Mouse (Mus musculus): ENCODE results near the gene Maff.

Maff gene

GRCm38 (mm10) chr15:79330521-79330920, 15.9 kb upstream of the Maff start:
- no peak for DNase-seq

- peak; percentile 96 for DNase-seq
These were observed 13.0 kb upstream of the Maff start for GRCm38 (mm10) chr15:79333409-79333808.

GRCm38 (mm10) chr15:79335061-79335655, 11.3 kb upstream of the Maff start:
- no peak for DNase-seq

- DNase-seq: no peak
These were observed 7.4 kb upstream of the Maff start for GRCm38 (mm10) chr15:79338978-79339377.

- peak; percentile 90 for DNase-seq
These were observed 3.6 kb upstream of the Maff start for GRCm38 (mm10) chr15:79342641-79343337.

GRCm38 (mm10) chr15:79344627-79345026, 1.8 kb upstream of the Maff start:
- no peak for DNase-seq

- peak; percentile 99 for DNase-seq
These were observed 884 bp downstream of the Maff start for GRCm38 (mm10) chr15:79347165-79347844.

GRCm38 (mm10) chr15:79347845-79348506, 1.6 kb downstream of the Maff start:
- DNase-seq: peak; percentile 99

GRCm38 (mm10) chr15:79348651-79349050, 2.2 kb downstream of the Maff start:
- peak; percentile 94 for DNase-seq

- peak; percentile 87 for DNase-seq
These were observed 4.4 kb downstream of the Maff start for GRCm38 (mm10) chr15:79350866-79351265.

- peak; percentile 99 for DNase-seq
These were observed 4.9 kb downstream of the Maff start for GRCm38 (mm10) chr15:79351331-79351767.

GRCm38 (mm10) chr15:79352479-79352878, 6.1 kb downstream of the Maff start:
- DNase-seq: peak; percentile 87

GRCm38 (mm10) chr15:79353690-79354305, 7.4 kb downstream of the Maff start:
- peak; percentile 90 for DNase-seq

GRCm38 (mm10) chr15:79354619-79355018, 8.2 kb downstream of the Maff start:
- DNase-seq: peak; percentile 86

GRCm38 (mm10) chr15:79356481-79356880, 10.1 kb downstream of the Maff start:
- peak; percentile 92 for DNase-seq

GRCm38 (mm10) chr15:79357036-79357911, 10.9 kb downstream of the Maff start:
- peak; percentile 97 for DNase-seq

- peak; percentile 91 for DNase-seq
These were observed 11.7 kb downstream of the Maff start for GRCm38 (mm10) chr15:79357974-79358690.

- DNase-seq: peak; percentile 93
These were observed 13.5 kb downstream of the Maff start for GRCm38 (mm10) chr15:79359954-79360353.

- no peak for DNase-seq
These were observed 13.9 kb downstream of the Maff start for GRCm38 (mm10) chr15:79360371-79360770.

- DNase-seq: peak; percentile 93
These were observed 14.6 kb downstream of the Maff start for GRCm38 (mm10) chr15:79361023-79361422.

- peak; percentile 91 for DNase-seq
These were observed 17.7 kb downstream of the Maff start for GRCm38 (mm10) chr15:79364120-79364519.
